Mouse (Mus musculus): ENCODE measurements around the gene Sox30.

Sox30 gene

DNA sequence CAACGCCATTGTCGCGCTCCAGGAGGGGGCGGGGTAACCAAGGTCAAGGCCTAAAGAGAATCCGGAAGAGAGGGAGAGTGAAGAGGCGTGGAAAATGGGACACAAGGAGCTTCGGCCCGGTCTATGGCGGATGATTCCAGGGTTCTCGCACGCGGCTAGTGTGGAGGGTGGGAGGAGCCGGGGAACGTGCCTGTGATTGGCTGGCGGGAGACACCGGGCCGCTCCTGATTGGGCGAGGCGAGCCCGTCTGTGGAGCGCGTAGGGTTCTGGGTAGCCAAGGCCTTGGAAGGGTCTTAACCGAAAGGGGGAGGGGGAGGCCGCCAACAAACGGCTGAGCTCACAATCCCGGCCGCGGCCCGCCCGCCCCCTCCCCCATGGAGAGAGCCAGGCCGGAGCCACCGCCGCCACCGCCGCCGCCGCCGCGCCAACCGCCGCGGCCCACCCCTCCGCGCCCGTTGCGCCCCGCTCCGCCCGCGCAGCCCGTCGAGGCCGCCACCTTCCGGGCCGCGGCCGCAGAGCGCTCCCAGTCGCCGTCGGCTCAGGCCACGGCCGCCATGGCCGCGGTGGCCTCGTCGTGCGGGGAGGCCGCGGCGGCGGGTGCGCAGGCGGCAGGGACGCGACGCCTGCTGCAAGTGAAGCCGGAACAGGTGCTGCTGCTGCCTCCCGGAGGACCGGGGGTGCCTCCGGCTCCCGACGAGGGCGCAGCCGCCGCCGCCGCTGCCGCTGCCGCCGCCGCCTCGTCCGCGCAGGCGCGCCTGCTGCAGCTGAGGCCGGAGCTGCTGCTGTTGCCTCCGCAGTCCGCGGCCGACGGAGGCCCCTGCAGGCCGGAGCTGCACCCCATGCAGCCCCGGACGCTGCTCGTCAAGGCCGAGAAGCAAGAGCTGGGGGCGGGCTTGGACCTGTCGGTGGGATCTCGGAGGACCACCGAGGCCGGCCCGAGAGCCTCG, at the start of gene Sox30:
Gene Sox30, plus strand, starts transcription at position 365 of the 947 bp plus-strand sequence.
- peak; percentile 7 to 14 for DNase-seq

DNA sequence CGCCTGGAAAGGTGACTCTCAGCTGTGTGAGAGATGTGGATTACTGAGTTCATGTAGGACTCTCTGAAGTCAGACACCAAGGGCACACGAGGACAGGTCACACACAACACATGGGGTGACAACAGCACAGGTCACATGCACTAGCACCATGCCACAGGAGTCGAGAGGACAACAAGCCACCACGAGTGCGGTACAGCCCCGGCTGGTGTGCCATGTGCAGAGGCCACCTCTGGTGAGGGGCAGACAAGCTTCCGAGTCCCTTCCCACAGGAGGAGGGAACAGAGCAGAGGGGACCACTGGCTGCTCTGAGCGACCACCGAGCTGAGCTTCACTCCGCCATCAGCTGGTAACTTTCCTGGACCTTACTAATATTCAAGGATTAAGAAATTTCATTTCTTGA, 47.3 kb upstream of the Sox30 start:
- no peak for DNase-seq

DNA sequence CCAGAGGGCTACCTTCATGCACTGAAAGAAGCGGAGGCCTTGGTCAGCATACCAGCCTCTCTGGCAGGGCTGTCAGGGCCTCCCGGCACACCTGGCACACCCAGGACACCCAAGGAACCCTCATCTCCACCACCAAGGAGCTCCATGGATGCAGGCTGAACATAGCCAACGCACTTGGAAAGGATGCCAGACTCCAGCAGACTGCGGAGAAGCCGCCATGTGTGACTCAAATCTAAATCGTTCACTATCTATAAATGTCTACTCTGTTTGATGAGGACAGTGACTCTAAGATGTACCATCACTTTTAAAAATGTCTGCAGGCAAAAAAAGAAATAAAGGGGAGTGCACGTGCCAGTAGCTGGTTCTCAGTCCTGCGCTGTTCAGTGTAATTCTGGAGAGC, 42.6 kb upstream of the Sox30 start:
- no peak for DNase-seq

DNA sequence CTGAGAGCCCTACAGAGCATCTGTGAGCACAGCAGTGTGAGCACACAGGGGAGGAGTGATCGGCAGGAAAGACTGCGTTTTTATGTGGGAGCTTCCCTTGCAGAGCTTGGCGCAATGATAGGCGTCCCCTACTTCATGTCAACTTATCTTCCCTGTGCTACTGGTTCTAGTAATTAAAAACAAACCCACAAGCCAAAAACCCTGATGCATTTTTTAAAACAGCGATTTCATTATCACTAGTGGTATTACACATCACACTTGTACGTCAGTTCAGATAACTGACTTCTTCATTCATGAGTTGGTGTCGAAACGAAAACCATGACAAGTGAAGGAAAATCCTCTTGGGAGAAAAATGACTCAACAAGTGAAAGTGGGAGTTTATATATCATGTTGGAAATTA, 41.2 kb upstream of the Sox30 start:
- no peak for DNase-seq

DNA sequence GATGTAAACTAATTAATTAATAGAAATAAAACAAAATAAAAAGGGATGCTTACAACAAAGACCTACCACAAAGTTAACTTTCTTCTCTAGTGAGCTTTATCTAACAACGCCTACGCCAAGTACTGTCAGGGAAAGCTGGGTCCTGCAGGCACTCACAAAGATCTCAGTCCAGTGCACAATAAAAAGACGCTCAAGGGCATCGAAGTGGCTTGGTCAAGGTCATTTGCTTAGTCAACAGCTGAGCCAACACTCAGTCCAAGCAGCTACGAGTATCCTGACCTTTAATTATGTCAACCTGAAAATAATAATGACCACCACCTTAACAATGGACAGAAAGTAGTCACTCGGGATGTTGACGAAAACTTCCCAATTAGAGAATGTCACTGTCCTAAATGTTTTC, 37.8 kb upstream of the Sox30 start:
- DNase-seq: no peak

DNA sequence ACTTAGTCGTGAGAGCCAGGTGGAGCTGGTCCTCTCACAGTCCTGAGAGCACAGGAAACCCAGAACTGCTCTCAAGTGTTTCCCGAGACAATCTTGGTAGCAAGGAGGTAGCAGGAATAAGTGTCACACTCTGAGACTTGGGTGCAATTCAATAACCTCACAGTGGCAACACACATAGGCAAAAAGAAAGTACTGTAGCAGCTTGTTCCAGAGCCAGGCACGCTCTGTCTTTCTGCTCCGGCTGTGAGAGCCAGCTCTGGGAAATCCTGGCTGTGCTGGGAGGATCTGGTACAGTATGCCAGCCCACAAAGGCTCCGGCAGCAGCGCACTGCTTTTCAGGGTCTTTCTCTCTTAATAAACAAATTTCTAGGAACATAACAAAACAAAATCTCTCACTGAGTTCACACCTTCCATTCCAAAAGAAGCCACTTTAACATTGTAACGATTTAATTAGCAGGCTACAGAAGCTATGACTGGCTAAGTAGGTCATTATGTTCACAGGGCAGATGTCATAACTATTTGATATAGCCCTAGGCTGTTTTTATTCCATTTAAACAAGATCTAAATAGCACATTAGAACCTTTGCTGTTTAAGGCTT, 36.9 kb upstream of the Sox30 start:
- DNase-seq: peak; percentile 21 to 39

DNA sequence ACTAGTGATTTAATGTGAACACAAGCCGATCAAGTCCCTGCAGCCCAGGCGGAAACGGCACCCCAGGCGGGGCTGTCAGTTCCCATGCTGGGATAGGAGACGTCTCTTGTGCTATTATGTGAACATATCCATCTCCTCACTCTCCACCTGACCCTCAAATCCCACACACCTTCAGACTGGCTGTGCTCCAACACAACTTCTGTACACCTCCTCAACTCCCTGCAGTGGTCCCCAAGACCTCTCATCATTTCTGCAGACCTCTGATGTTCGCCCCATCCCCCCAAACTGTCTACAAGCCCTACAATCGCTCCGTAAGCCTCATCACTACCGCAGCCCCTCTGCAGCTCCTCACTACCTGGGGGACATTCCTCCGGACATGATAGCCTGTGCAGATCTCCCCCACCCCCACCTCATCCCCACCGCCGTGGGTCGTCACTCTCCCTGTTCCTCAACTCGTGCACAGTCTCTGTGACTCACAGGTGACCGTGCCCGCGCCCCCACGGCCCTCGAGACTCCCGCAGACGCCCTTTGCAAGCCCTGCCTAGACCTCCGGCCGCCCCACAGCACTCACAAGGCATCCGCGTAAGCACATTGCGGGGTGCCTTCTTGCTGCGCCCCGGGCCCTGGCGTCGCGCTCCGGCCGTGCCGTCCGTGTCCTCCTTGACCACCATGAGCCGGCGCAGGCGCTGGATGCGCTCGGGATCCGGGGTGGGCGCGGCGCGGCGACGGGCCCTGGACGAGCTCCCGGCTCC, 36.0 kb upstream of the Sox30 start:
- DNase-seq: peak; percentile 11 to 26

DNA sequence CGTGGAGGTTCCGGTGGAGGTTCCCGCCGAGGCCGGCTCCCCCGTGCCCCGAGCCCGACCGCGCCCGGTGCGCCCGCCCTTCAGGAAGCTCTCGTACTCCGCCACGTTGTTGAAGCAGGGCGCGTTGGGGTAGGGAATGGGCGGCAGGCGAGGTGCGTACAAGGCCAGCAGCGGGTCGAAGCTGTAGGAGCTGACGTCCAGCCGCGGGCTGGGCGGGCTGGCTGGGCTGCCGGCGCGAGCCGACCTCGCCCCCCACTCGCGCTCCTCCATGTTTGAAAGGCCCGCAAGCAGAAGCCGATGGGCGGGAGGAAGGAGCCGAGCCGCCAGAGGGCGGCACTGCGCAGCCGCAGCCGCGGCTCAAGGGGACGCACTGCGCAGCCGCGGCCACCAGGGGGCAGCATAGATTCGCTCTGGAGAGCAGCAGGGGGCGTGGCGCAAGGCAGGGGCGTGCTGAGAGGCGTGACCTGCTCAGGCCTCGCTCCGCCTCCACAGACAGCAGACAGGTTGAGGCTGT, 35.4 kb upstream of the Sox30 start, which contains the start of gene Lsm11:
Gene Lsm11, minus strand, starts transcription at position 293 of the 514 bp plus-strand sequence.
- peak; percentile 97 for DNase-seq

DNA sequence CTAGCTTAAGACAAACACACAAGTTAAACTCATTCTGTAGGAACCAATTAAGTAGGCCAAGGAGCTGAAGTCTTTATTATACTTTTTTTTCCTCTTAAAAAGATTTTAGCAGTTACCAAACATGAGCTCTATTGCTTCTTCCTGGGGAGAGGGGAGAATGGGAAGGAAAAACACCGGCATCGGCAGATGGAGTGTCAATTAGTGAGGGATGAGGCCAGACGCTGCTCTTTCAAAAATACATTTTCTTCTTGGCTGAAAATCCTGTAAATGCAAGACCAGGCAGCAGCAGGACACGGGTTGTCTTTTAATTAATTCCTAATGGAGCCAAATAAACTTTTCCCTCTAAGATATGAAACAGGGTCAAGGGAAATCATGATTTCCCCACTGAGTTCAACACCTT, 33.3 kb upstream of the Sox30 start:
- no peak for DNase-seq

DNA sequence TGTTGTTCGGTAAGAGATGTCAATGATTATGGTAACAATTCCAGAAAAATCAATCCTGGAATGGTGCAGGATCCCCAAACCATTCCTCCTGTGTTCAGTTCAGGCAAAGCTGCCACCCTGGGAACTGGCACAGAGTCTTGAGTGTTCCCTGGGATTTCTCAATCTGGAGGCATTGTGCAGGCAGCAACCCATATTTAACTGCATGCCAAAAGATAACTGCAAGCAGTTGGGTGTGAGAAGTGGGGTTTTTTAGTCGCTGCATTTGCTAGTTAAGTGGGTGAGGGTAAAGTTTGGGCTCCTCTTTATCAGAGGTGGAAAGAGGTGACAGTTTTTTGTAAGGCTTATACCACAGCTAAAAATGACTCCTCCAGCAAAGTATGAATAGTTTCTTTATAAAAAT, 32.6 kb upstream of the Sox30 start:
- DNase-seq: no peak

DNA sequence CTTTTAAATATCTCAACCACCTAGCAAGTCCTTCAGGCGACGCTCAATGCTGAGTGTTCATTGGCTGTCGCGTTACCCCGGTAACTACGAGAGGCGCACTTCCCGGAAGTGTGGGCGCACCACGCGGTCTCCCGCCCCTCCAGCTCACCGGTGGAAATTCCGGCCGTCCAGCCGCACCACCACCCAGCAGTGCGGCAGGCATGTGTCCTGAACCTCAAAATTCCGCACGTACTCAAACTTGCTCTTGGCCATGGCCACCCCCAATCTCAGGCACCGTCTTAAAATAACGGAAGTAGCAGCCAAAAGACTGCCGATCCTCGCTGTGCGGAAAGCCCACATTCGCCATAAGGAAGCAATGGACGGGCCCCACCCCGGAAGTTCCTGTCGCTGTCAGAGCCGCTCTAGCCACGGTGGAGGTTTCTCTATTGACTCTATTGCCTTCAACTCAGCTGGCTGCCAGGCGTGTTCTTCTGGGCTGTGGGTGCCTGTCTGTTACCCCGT, 24.9 kb upstream of the Sox30 start, which contains the start of gene Thg1l:
Gene Thg1l, minus strand, starts transcription at position 368 of the 501 bp plus-strand sequence.
- peak; percentile 89 to 91 for DNase-seq

DNA sequence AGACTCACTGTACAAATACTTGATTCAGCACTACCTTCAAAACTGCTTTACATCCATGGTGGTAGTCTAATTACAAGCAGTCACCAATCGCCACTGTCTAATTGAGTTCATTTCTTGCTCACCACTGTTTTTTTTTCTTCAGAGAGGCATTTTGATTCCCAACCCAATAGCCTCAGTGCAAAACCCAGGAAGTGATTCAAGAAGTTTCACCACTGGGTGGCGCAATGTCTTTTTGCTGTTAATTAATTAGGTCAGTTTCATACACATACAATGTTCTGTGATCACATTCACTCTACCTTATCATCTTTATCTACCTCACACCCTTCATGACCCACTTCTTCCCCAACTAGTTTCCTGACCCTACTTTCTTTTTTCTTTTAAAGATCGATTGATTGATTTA, 20.5 kb upstream of the Sox30 start:
- DNase-seq: no peak

DNA sequence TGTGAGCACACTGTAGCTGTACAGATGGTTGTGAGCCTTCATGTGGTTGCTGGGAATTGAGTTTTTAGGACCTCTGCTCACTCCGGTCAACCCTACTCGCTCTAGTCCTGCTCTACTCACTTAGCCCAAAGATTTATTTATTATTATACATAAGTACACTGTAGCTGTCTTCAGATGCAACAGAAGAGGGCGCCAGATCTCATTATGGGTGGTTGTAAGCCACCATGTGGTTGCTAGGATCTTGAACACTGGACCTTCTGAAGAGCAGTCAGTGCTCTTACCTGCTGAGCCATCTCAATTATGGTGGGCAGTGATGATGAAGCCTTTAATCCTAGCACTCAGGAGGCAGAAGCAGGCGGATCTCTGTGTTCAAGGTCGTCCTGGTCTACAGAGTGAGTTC, 20.1 kb upstream of the Sox30 start:
- no peak for DNase-seq

DNA sequence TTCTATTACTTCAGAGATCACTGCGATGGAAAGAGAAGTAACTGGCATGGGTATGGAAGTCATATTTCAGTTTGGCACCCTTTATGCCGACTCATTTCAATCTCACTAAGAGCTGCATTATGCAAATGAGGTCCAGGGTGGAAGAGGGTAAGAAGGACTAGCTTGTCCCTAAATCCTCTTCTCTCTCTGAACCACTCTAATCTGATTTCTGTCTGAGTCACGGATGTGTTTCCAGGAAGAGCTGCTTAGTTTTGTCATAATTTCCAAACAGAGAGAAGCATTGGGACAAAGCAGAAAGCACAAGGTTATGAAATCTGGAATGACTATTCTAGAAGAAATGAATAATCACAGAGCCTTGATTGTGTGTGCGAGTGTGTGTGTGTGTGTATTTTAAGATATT, 13.2 kb upstream of the Sox30 start:
- no peak for DNase-seq

DNA sequence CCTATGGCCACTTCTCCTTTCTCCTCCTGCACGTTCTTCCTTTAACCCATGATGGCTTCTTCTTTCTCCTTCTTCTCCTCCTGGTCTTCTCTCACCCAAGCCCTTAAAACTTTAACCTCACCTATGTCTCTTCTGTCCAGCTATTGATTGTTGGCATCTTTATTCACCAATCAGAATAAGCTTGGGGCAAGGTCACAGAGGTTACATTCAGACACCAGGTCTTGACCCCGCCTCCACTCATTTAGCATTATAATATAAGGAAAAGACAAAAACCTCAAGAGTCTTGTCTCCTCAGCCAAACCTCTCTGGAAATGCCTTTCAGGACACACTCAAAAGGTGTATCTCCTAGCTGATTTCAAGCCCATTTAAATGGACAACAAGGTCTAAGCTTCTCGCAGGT, 11.6 kb upstream of the Sox30 start:
- DNase-seq: no peak

DNA sequence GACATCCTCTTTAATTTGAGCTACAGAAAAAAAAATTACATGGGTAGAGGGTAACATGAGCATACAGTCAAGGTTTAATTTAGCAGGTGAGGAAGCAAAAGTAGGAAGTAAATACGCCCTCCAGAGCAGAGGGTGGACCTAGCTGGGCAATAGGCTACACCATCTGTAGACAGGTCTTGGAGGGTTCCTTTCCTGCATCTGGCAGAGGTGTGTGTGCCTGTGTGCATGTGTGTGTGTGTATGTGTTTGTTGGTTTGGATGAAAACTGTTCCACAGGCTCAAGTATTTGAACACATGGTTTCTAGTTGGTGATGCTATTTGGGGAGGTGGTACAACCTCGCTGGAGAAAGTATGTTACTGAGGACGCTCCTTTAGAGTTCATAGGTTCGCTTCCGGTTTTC, 6.5 kb upstream of the Sox30 start:
- no peak for DNase-seq

DNA sequence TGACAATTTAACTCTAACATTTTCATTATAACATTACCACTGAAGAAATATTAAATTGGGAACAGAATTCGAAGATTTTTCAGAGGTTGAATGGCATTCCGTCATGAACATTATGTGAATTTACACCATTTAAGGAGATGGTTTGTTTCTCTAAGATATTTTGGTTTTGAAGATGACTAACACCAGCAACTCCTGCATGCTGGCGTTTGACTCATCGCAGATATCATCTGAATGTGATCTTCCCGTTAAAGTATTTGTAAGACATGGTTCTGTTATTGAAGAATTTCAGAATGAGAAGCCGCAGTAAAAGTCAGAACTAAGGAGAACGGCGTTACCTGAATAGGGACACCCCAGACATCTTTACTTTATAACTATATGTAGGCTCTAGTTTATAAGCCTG, 5.6 kb upstream of the Sox30 start:
- no peak for DNase-seq

DNA sequence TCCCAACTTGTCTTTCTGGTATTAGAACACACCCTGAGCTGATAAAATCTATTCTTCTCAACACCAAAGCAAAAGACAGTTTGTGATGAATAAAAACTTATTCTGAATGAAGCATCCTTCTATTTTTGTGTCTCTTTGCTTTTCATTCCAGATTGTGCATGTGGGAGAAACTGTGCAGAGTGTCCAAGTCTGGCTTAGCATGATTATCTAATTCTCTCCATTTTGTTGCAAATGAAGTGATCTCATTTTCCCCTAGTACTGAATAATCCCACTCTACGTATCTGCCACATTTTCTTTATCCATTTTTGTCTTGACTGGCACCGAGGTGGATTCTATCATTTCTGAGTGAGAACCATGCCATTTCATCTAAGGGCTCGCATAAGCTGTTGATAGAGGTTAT, 4.0 kb upstream of the Sox30 start:
- no peak for DNase-seq

DNA sequence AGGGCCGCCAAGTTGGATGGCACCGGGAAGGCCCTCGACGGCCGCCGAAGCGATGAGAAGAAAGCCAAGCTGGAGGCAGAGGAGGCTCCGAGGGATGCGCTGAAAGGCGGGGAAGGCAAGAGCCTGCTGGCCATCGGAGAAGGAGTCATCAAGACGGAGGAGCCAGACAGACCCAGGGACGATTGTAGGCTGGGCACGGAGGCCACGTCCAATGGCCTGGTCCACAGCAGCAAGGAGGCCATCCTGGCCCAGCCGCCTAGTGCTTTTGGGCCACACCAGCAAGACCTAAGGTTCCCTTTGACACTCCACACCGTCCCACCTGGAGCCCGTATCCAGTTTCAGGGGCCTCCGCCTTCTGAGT, 763 bp downstream of the Sox30 start:
- peak in 1 of 2 experiments; percentile 4 for DNase-seq

DNA sequence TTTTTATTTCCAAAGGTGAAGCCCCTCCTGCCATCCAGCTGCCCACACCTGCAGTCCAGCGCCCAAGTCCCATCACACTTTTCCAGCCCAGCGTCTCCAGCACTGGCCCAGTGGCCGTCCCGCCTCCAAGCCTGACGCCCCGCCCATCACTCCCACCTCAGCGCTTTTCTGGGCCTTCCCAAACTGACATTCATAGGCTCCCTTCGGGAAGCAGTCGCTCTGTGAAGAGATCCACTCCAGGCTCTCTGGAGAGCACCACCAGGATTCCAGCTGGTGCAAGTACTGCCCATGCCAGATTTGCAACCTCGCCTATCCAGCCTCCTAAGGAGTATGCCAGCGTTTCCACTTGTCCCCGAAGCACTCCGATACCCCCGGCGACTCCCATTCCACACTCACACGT, 11.5 kb downstream of the Sox30 start:
- DNase-seq: peak in 1 of 2 experiments; percentile 2

DNA sequence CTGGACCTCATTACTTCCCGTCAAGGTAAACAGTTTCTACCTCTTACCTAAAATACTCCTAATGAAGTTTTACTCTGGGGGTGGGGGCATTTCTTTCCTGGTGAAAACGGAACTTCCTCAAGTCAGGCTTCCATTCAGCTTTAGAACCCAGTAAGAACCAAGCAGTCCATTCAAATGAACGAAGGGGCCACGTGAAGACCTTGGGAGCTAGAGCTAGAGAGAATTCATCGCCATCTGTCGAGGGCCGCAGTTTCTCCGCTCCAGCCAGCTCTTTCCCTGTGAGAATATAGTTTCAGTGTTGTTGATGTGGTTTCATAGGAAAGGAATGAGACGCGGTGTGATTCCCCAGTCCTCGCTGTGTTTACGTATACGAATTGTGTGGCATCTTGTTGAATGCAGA, 12.0 kb downstream of the Sox30 start:
- DNase-seq: no peak

DNA sequence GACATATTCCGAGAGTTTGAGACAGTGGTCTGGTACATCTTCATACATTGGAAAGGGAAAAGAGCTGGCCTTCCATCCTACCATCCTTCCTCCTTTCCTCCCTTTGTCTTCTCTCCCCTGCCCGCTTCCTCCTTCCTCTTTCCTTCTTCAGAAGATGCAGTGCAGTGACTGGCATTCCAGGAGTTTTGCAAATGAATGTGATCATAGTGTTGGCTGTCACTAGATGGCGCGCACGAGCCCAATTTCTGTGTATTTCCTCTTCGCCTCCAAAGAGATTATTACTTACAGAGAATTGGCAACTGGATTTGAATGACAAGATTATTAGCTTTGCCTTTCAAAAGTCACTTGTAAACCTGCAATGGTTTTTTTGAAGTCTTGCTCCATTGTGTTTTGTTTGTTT, 36.0 kb downstream of the Sox30 start:
- peak; percentile 66 to 68 for DNase-seq

DNA sequence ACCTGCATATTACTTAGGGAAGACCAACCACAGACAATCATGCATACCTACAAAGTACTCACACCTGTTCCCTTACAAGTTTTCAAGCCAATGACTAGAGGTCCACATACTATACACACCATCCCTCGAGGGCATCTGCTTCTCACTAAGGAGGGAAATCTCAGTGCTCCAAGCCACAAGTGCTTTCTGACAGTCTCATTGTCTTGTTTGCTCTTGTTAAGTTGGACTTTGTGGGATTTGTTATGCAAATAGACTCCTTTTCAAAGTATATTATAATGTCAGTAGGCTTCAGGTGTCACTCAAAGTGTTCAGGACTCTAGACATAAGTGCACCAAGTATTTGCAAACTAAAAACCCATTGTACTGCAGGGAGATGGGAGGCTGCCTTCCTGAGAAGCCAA, 40.1 kb downstream of the Sox30 start:
- no peak for DNase-seq
